Mouse (Mus musculus): ENCODE measurements around the gene Exoc6.

- no peak for TF ChIP-seq CTCF (IDR thresholded peaks at IDR 0.05; ENCODE audit: control insufficient read depth, insufficient read depth, insufficient read length)
- TF ChIP-seq MYOD1 (IDR thresholded peaks at IDR 0.05; ENCODE audit: control insufficient read depth, insufficient read length, low read depth), result no peak
- no peak for TF ChIP-seq USF1 (IDR thresholded peaks at IDR 0.05; ENCODE audit: low read depth)
- no peak for TF ChIP-seq MYOG (IDR thresholded peaks at IDR 0.05; ENCODE audit: control insufficient read depth, extremely low read depth, insufficient read length)
- no peak for TF ChIP-seq MAX (IDR thresholded peaks at IDR 0.05)
These were observed 165.8 kb downstream of the Exoc6 start for GRCm38 (mm10) chr19:37715980-37716379.
